Mouse (Mus musculus) stomach, embryonic 16.5 days (tissue): Measurements from ENCODE around the gene Txlna. TPM values are rescaled to one million over a fixed set of nuclear protein-coding genes. Genes with fewer than 3 reads are reported as not detected.

Experiments used
- ATAC-seq: fragments of 200-750 bp; cut with Nextera tagmentation; 2 replicates; pipeline ENCODE4 v1.8.0; 2017; ENCODE audit warnings: moderate number of reproducible peaks, moderate TSS enrichment; ENCODE audit not compliant: insufficient read depth, low FRiP score
- H3K27ac ChIP-seq: fragments of 300-500 bp; sonication (generic); 2 replicates; pipeline ENCODE4 v1.5.1; 2014; ENCODE audit warnings: low read length
- H3K27me3 ChIP-seq: fragments of 300-500 bp; sonication (generic); 2 replicates; pipeline ENCODE4 v1.6.1; 2014; ENCODE audit warnings: low read length, control low read depth, mixed read lengths; ENCODE audit not compliant: control insufficient read depth, insufficient read depth
- H3K36me3 ChIP-seq: fragments of 300-500 bp; sonication (generic); 2 replicates; pipeline ENCODE4 v1.6.1; 2014; ENCODE audit warnings: low read length; ENCODE audit not compliant: control insufficient read depth, insufficient read depth
- H3K4me1 ChIP-seq: fragments of 300-500 bp; sonication (generic); 2 replicates; pipeline ENCODE4 v1.6.1; 2014; ENCODE audit warnings: low read length, control low read depth, mixed read lengths; ENCODE audit not compliant: control insufficient read depth, insufficient read depth
- H3K4me2 ChIP-seq: fragments of 300-500 bp; sonication (generic); 2 replicates; pipeline ENCODE4 v1.6.1; 2014; ENCODE audit warnings: low read depth, low read length, mixed read lengths
- H3K4me3 ChIP-seq: fragments of 300-500 bp; sonication (generic); replicated peaks from 2 replicates; pipeline ENCODE4 v1.5.1; 2014; ENCODE audit warnings: mild to moderate bottlenecking, low read length
- H3K9ac ChIP-seq: fragments of 300-500 bp; sonication (generic); 2 replicates; pipeline ENCODE4 v1.6.1; 2014; ENCODE audit warnings: low read length
- H3K9me3 ChIP-seq: fragments of 300-500 bp; sonication (generic); replicated peaks from 2 replicates; pipeline ENCODE4 v1.6.1; 2016; ENCODE audit warnings: low read length, control low read depth; ENCODE audit not compliant: control insufficient read depth
- WGBS: fragments of 180-500 bp; shearing (Covaris S2); extraction: QIAGEN DNeasy Blood & Tissue Kit; methylation state at CpG from one replicate; pipeline ENCODE4 v1.1.7; 2014; 5-methylcytosine and 5-hydroxymethylcytosine counted together
- polyA plus RNA-seq: library from polyadenylated mRNA; unstranded; fragments of >200 nt; fragmentation: Nextera tagmentation; extraction: Ambion mirVana; gene quantifications from 2 replicates; pipeline ENCODE4 v1.2.1, GENCODE M21; 2015

The Txlna gene
- polyA plus RNA-seq, 1 experiment from 2014 or later: 65.3 TPM

- H3K27ac ChIP-seq: no peak overlapping the region
- no peak overlapping the region for H3K4me3 ChIP-seq
- no peak for ATAC-seq
- H3K4me1 ChIP-seq: no peaks in the 10 kb centered on the region
- H3K36me3 ChIP-seq: peaks cover 8% of the 10 kb centered on the region; the same call in 1 of the 2 replicates
- H3K9me3 ChIP-seq: no peaks in the 10 kb centered on the region
- peak overlapping the region; percentile 84 for H3K4me2 ChIP-seq
- H3K27me3 ChIP-seq: no peaks in the 10 kb centered on the region
- 0 out of 2 replicates have a peak overlapping the region, but pooled peaks have one; percentile 76 for H3K9ac ChIP-seq
- WGBS: 80% methylated on average over 9 of the region's 9 CpGs
Observed at GRCm38 (mm10) chr4:129585773-129586172, 55.1 kb downstream of the Txlna start.

GRCm38 (mm10) chr4:129584884-129585608 is 55.8 kb downstream of the Txlna start:
- peak overlapping the region; percentile 84 for H3K4me2 ChIP-seq
- H3K4me1 ChIP-seq: no peaks in the 10 kb centered on the region
- peak overlapping the region; percentile 58 for H3K4me3 ChIP-seq
- H3K36me3 ChIP-seq: 0 out of 2 replicates have a peak, but pooled peaks cover under 1% of the 10 kb centered on the region
- H3K9ac ChIP-seq: peak overlapping the region; percentile 76
- peak; percentile 82 for ATAC-seq
- no peaks in the 10 kb centered on the region for H3K27me3 ChIP-seq
- H3K27ac ChIP-seq: peak overlapping the region; percentile 53
- no peaks in the 10 kb centered on the region for H3K9me3 ChIP-seq
- under 1% methylated on average over 36 of the region's 36 CpGs for WGBS

GRCm38 (mm10) chr4:129584370-129584769 is 56.5 kb downstream of the Txlna start:
- Histone ChIP-seq H3K4me3 (peak overlapping the region; percentile 58), H3K4me1 (no peaks in the 10 kb centered on the region), H3K9me3 (no peaks in the 10 kb centered on the region), H3K9ac (peak overlapping the region; percentile 76), H3K27me3 (no peaks in the 10 kb centered on the region), H3K4me2 (peak overlapping the region; percentile 84), H3K36me3 (no peaks in the 10 kb centered on the region), H3K27ac (peak overlapping the region; percentile 53)
- 82% methylated on average over 1 of the region's 1 CpGs for WGBS
- ATAC-seq: no peak

- ATAC-seq: no peak
- no peaks in the 10 kb centered on the region for H3K27me3 ChIP-seq
- no peaks in the 10 kb centered on the region for H3K36me3 ChIP-seq
- no peak overlapping the region for H3K4me2 ChIP-seq
- 83% methylated on average over 1 of the region's 1 CpGs for WGBS
- H3K4me3 ChIP-seq: no peak overlapping the region
- H3K4me1 ChIP-seq: no peaks in the 10 kb centered on the region
- no peak overlapping the region for H3K9ac ChIP-seq
- no peak overlapping the region for H3K27ac ChIP-seq
- H3K9me3 ChIP-seq: no peaks in the 10 kb centered on the region
Observed at GRCm38 (mm10) chr4:129582251-129582650, 58.6 kb downstream of the Txlna start.

GRCm38 (mm10) chr4:129580347-129580746 is 60.5 kb downstream of the Txlna start:
- no peak for ATAC-seq
- Histone ChIP-seq H3K27me3 (no peaks in the 10 kb centered on the region), H3K9me3 (no peaks in the 10 kb centered on the region), H3K36me3 (no peaks in the 10 kb centered on the region), H3K4me3 (no peak overlapping the region), H3K4me1 (no peaks in the 10 kb centered on the region), H3K27ac (no peak overlapping the region), H3K4me2 (no peak overlapping the region), H3K9ac (peak overlapping the region; percentile 43; the same call in 1 of the 2 replicates)
- 50% methylated on average over 7 of the region's 7 CpGs for WGBS

GRCm38 (mm10) chr4:129578466-129578865 is 62.4 kb downstream of the Txlna start, which contains the start of gene Fam167b:
Gene Fam167b, minus strand, starts transcription at chr4:129578549.
- no peak within 1 kb of the TSS for H3K4me3 ChIP-seq

GRCm38 (mm10) chr4:129577688-129578087 is 63.2 kb downstream of the Txlna start:
- H3K4me2 ChIP-seq: no peak overlapping the region
- no peak for ATAC-seq

More at GRCm38 (mm10) chr4:129578466-129578865, 62.4 kb downstream of the Txlna start, which contains the start of gene Fam167b:
- Histone ChIP-seq H3K4me1 (0 out of 2 replicates have a peak, but pooled peaks cover 2% of the 10 kb centered on the region), H3K27ac (no peak within 1 kb of the TSS), H3K9me3 (no peaks in the 10 kb centered on the region), H3K27me3 (no peaks in the 10 kb centered on the region), H3K9ac (no peak within 1 kb of the TSS), H3K36me3 (no peaks in the 10 kb centered on the region), H3K4me2 (no peak within 1 kb of the TSS)
- 76% methylated on average over 5 of the region's 5 CpGs for WGBS
- ATAC-seq: no peak

GRCm38 (mm10) chr4:129576863-129577491 is 63.9 kb downstream of the Txlna start:
- no peaks in the 10 kb centered on the region for H3K27me3 ChIP-seq
- peak overlapping the region; percentile 6; the same call in 1 of the 2 replicates for H3K9ac ChIP-seq
- no peak overlapping the region for H3K27ac ChIP-seq
- no peaks in the 10 kb centered on the region for H3K9me3 ChIP-seq
- no peaks in the 10 kb centered on the region for H3K36me3 ChIP-seq
- 39% methylated on average over 21 of the region's 21 CpGs for WGBS
- H3K4me2 ChIP-seq: no peak overlapping the region
- H3K4me1 ChIP-seq: 0 out of 2 replicates have a peak, but pooled peaks cover 2% of the 10 kb centered on the region
- no peak for ATAC-seq
- no peak overlapping the region for H3K4me3 ChIP-seq

More at GRCm38 (mm10) chr4:129577688-129578087, 63.2 kb downstream of the Txlna start:
- H3K27me3 ChIP-seq: no peaks in the 10 kb centered on the region
- no peak overlapping the region for H3K4me3 ChIP-seq
- H3K36me3 ChIP-seq: no peaks in the 10 kb centered on the region
- H3K4me1 ChIP-seq: 0 out of 2 replicates have a peak, but pooled peaks cover 2% of the 10 kb centered on the region
- H3K27ac ChIP-seq: no peak overlapping the region
- WGBS: 75% methylated on average over 7 of the region's 7 CpGs
- no peak overlapping the region for H3K9ac ChIP-seq
- no peaks in the 10 kb centered on the region for H3K9me3 ChIP-seq
